Mouse (Mus musculus): ENCODE measurements at regions not wholly inside any gene's neighbourhood (a gene's known extent, or its start where the extent isn't known, plus 50 kb on each side); places are given as distances from the start of the nearest gene placed in this dataset.

DNA sequence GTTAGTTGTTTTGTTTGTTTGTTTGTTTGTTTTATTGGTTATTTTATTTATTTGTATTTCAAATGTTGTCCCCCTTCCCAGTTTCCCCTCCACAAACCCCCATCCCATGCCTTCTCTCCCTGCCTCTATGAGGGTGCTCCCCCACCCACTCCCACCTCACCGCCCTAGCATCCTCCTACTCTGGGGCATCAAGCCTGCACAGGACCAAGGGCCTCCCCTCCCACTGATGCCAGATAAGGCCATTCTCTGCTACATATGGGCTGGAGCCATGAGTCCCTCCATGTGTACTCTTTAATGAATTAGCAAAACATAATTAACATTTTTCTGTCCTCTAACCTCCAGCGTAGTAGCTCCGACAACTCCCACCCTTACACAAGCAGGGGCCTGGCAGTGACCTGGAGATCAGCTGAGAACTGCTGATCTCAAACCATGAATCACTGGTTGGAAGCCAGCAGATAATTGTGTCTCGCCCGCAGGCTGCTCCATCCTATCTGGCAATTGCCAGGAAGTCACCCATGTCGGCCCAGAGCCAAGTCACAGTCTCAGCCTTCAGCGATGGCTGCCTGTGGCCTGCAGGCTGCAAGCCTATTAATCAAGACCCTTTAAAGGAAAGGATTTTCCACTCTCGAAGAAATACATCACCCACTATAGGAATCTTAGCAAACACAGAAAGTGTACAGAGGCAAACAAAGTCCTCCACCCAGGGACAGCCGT is 86.8 kb upstream of the Gpc1 start:
- TF ChIP-seq POLR2A (IDR thresholded peaks at IDR 0.05; ENCODE audit: control insufficient read depth in 1 of 2, insufficient read depth in 1 of 2, low read depth in 1 of 2, low read length in 2 of 2, poor library complexity in 1 of 2) (no peak), RCOR1 (IDR thresholded peaks at IDR 0.05; ENCODE audit: low read depth, low read length) (no peak), POLR2AphosphoS2 (IDR thresholded peaks at IDR 0.05; ENCODE audit: low read length) (no peak), TCF12 (IDR thresholded peaks at IDR 0.05; ENCODE audit: low read depth, low read length) (no peak), HCFC1 (IDR thresholded peaks at IDR 0.05; ENCODE audit: low read depth, low read length) (no peak), CTCF (IDR thresholded peaks at IDR 0.05 in 2 of 3, conservative IDR thresholded peaks at IDR 0.05 in 1 of 3; ENCODE audit: control insufficient read depth in 1 of 3, insufficient read depth in 1 of 3, low read depth in 2 of 3, low read length in 3 of 3, poor library complexity in 1 of 3, severe bottlenecking in 1 of 3) (no peak), MAZ (IDR thresholded peaks at IDR 0.05; ENCODE audit: low read depth, low read length) (no peak), MAX (IDR thresholded peaks at IDR 0.05; ENCODE audit: low read length) (no peak), ZMIZ1 (IDR thresholded peaks at IDR 0.05; ENCODE audit: low read depth, low read length) (no peak), NELFE (IDR thresholded peaks at IDR 0.05; ENCODE audit: low read depth, low read length) (no peak), TAL1 (IDR thresholded peaks at IDR 0.05; ENCODE audit: low read length) (no peak), GATA1 (IDR thresholded peaks at IDR 0.05; ENCODE audit: low read depth, low read length) (no peak), CHD2 (IDR thresholded peaks at IDR 0.05; ENCODE audit: low read length) (no peak)
